Mouse (Mus musculus): ENCODE results near the gene Ccdc18. TPM values are rescaled to one million over a fixed set of nuclear protein-coding genes. Genes with fewer than 3 reads are reported as not detected.

The Ccdc18 gene
- total and polyA plus RNA-seq, 2 experiments from 2014 or later: 1.4 to 1.5 TPM

GRCm38 (mm10) chr5:108152592-108152991, 19.9 kb downstream of the Ccdc18 start:
- Histone ChIP-seq H3K9ac (replicated peaks; ENCODE audit: low read depth, low read length) (no peak overlapping the region), H3K27me3 (ENCODE audit: control insufficient read depth, insufficient read depth, low read length) (no peaks in the 10 kb centered on the region), H3K4me2 (ENCODE audit: low read depth, low read length) (no peak overlapping the region), H3K4me1 (ENCODE audit: control insufficient read depth, insufficient read depth) (no peaks in the 10 kb centered on the region), H3K4me3 (ENCODE audit: low read depth, low read length) (no peak overlapping the region), H3K27ac (ENCODE audit: low read depth) (no peak overlapping the region), H3K9me3 (replicated peaks; ENCODE audit: control insufficient read depth, low read length) (no peaks in the 10 kb centered on the region), H3K36me3 (replicated peaks; ENCODE audit: control insufficient read depth, insufficient read depth, low read length) (no peaks in the 10 kb centered on the region)
- DNase-seq (ENCODE audit: low spot score): no peak
- no peak for ATAC-seq (ENCODE audit: insufficient read depth, low read depth)
- no peak for TF ChIP-seq EP300 (IDR thresholded peaks at IDR 0.05; ENCODE audit: low read depth)
- no peak for TF ChIP-seq CTCF (IDR thresholded peaks at IDR 0.05; ENCODE audit: low read depth)
- WGBS: 93% methylated on average over 1 of the region's 1 CpGs

GRCm38 (mm10) chr5:108160796-108161195, 28.1 kb downstream of the Ccdc18 start:
- no peak overlapping the region for H3K27ac ChIP-seq (ENCODE audit: low read depth)
- no peak for ATAC-seq (ENCODE audit: insufficient read depth, low read depth)
- H3K36me3 ChIP-seq (replicated peaks; ENCODE audit: control insufficient read depth, insufficient read depth, low read length): no peaks in the 10 kb centered on the region
- H3K27me3 ChIP-seq (ENCODE audit: control insufficient read depth, insufficient read depth, low read length): no peaks in the 10 kb centered on the region
- no peak for DNase-seq (ENCODE audit: low spot score)
- H3K4me1 ChIP-seq (ENCODE audit: control insufficient read depth, insufficient read depth): no peaks in the 10 kb centered on the region
- H3K9ac ChIP-seq (replicated peaks; ENCODE audit: low read depth, low read length): no peak overlapping the region
- WGBS: 83% methylated on average over 2 of the region's 2 CpGs
- no peak for TF ChIP-seq EP300 (IDR thresholded peaks at IDR 0.05; ENCODE audit: low read depth)
- TF ChIP-seq CTCF (IDR thresholded peaks at IDR 0.05; ENCODE audit: low read depth): no peak
- no peak overlapping the region for H3K4me3 ChIP-seq (ENCODE audit: low read depth, low read length)
- no peak overlapping the region for H3K4me2 ChIP-seq (ENCODE audit: low read depth, low read length)
- no peaks in the 10 kb centered on the region for H3K9me3 ChIP-seq (replicated peaks; ENCODE audit: control insufficient read depth, low read length)

DNA sequence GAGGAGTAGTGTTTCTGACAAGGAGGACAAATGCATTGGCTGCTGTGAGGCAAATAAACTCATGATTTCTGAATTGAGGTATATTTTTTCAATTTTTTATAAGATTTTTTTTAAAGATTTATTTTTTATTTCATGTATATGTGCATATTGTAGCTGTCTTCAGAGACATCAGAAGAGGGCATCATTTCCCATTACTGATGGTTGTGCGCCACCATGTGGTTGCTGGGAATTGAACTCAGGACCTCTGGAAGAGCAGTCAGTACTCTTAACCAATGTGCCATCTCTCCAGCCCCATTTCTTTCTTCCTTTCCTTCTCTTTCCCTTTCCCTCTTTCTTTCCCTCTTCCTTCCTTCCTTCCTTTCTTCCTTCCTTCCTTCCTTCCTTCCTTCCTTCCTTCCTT, 31.0 kb downstream of the Ccdc18 start:
- Histone ChIP-seq H3K4me3 (ENCODE audit: low read depth, low read length) (no peak overlapping the region), H3K36me3 (replicated peaks; ENCODE audit: control insufficient read depth, insufficient read depth, low read length) (no peaks in the 10 kb centered on the region), H3K4me1 (ENCODE audit: control insufficient read depth, insufficient read depth) (no peaks in the 10 kb centered on the region), H3K9me3 (replicated peaks; ENCODE audit: control insufficient read depth, low read length) (no peaks in the 10 kb centered on the region), H3K27me3 (ENCODE audit: control insufficient read depth, insufficient read depth, low read length) (no peaks in the 10 kb centered on the region), H3K27ac (ENCODE audit: low read depth) (no peak overlapping the region), H3K9ac (replicated peaks; ENCODE audit: low read depth, low read length) (no peak overlapping the region), H3K4me2 (ENCODE audit: low read depth, low read length) (no peak overlapping the region)
- ATAC-seq (ENCODE audit: insufficient read depth, low read depth) (no peak), DNase-seq (ENCODE audit: low spot score) (no peak)
- TF ChIP-seq CTCF (IDR thresholded peaks at IDR 0.05; ENCODE audit: low read depth) (peak; percentile 45), EP300 (IDR thresholded peaks at IDR 0.05; ENCODE audit: low read depth) (no peak)
- 33% methylated on average over 1 of the region's 1 CpGs for WGBS

DNA sequence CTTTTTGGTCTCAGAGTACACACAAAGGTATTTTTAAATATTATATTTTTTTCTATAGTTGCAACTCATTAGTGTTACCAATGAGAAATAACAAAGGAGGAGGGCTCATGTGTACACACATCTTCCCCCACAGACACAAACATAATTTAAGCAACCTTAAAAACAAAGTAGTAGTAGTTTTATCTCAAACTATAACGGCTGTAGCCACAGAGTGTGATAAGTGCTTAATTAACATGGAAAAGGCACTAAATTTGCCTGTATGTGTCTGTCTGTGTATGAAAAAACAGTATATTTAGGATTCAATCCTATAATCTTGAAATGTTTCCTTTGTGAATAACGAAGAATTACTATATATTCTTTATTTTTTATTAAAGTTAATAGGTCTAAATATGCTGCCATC, 51.4 kb downstream of the Ccdc18 start:
- TF ChIP-seq CTCF (IDR thresholded peaks at IDR 0.05; ENCODE audit: low read depth) (no peak), EP300 (IDR thresholded peaks at IDR 0.05; ENCODE audit: low read depth) (no peak)
- Histone ChIP-seq H3K4me3 (ENCODE audit: low read depth, low read length) (no peak overlapping the region), H3K27ac (ENCODE audit: low read depth) (no peak overlapping the region), H3K9me3 (replicated peaks; ENCODE audit: control insufficient read depth, low read length) (no peaks in the 10 kb centered on the region), H3K27me3 (ENCODE audit: control insufficient read depth, insufficient read depth, low read length) (no peaks in the 10 kb centered on the region), H3K4me1 (ENCODE audit: control insufficient read depth, insufficient read depth) (no peaks in the 10 kb centered on the region), H3K9ac (replicated peaks; ENCODE audit: low read depth, low read length) (no peak overlapping the region), H3K4me2 (ENCODE audit: low read depth, low read length) (no peak overlapping the region), H3K36me3 (replicated peaks; ENCODE audit: control insufficient read depth, insufficient read depth, low read length) (no peaks in the 10 kb centered on the region)
- WGBS: 78% methylated on average over 2 of the region's 2 CpGs
- DNase-seq (ENCODE audit: low spot score): no peak
- no peak for ATAC-seq (ENCODE audit: insufficient read depth, low read depth)

DNA sequence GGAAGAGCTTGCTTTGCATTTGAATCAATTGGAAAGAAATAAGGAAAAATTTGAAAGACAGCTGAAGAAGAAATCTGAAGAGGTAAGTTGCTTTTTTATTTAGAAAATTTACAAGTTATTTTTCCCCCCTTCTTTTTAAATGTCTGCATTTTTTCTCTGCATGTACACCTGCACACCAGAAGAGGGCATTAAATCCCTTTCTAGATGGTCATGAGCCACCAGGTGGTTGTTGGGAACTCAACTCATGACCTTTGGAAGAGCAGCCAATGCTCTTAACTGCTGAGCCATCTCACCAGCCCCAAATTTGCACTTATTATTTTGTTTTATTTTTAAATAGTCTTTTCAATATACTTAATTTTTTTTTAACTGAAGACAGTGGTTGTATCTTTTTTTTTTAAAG, 56.3 kb downstream of the Ccdc18 start:
- H3K9me3 ChIP-seq (replicated peaks; ENCODE audit: control insufficient read depth, low read length): no peaks in the 10 kb centered on the region
- H3K27me3 ChIP-seq (ENCODE audit: control insufficient read depth, insufficient read depth, low read length): no peaks in the 10 kb centered on the region
- H3K9ac ChIP-seq (replicated peaks; ENCODE audit: low read depth, low read length): no peak overlapping the region
- no peak overlapping the region for H3K4me2 ChIP-seq (ENCODE audit: low read depth, low read length)
- no peaks in the 10 kb centered on the region for H3K36me3 ChIP-seq (replicated peaks; ENCODE audit: control insufficient read depth, insufficient read depth, low read length)
- ATAC-seq (ENCODE audit: insufficient read depth, low read depth) (no peak), DNase-seq (ENCODE audit: low spot score) (no peak)
- no peak overlapping the region for H3K4me3 ChIP-seq (ENCODE audit: low read depth, low read length)
- H3K27ac ChIP-seq (ENCODE audit: low read depth): no peak overlapping the region
- H3K4me1 ChIP-seq (ENCODE audit: control insufficient read depth, insufficient read depth): no peaks in the 10 kb centered on the region
- TF ChIP-seq EP300 (IDR thresholded peaks at IDR 0.05; ENCODE audit: low read depth): no peak
- TF ChIP-seq CTCF (IDR thresholded peaks at IDR 0.05; ENCODE audit: low read depth): no peak

- H3K9ac ChIP-seq (replicated peaks; ENCODE audit: low read depth, low read length): no peak overlapping the region
- DNase-seq (ENCODE audit: low spot score) (no peak), ATAC-seq (ENCODE audit: insufficient read depth, low read depth) (no peak)
- H3K4me1 ChIP-seq (ENCODE audit: control insufficient read depth, insufficient read depth): no peaks in the 10 kb centered on the region
- H3K27me3 ChIP-seq (ENCODE audit: control insufficient read depth, insufficient read depth, low read length): no peaks in the 10 kb centered on the region
- no peak overlapping the region for H3K4me3 ChIP-seq (ENCODE audit: low read depth, low read length)
- no peaks in the 10 kb centered on the region for H3K36me3 ChIP-seq (replicated peaks; ENCODE audit: control insufficient read depth, insufficient read depth, low read length)
- no peak overlapping the region for H3K27ac ChIP-seq (ENCODE audit: low read depth)
- 0 out of 2 replicates have a peak, but pooled peaks cover 4% of the 10 kb centered on the region for H3K9me3 ChIP-seq (replicated peaks; ENCODE audit: control insufficient read depth, low read length)
- H3K4me2 ChIP-seq (ENCODE audit: low read depth, low read length): no peak overlapping the region
- TF ChIP-seq EP300 (IDR thresholded peaks at IDR 0.05; ENCODE audit: low read depth) (no peak), CTCF (IDR thresholded peaks at IDR 0.05; ENCODE audit: low read depth) (no peak)
These were observed 73.3 kb downstream of the Ccdc18 start for GRCm38 (mm10) chr5:108206008-108206407.

All from heart, postnatal 0 days (tissue).